Mouse (Mus musculus) retina, embryonic 14.5 days (tissue): ENCODE measurements around the gene Mertk.

Experiments
- DNase-seq: peaks from one replicate; pipeline ENCODE4 v3.0.0-alpha.2; 2015; ENCODE audit warnings: low spot score

The Mertk gene

GRCm38 (mm10) chr2:128818956-128819643, 120.3 kb downstream of the Mertk start:
- no peak for DNase-seq

- no peak for DNase-seq
These were observed 121.9 kb downstream of the Mertk start for GRCm38 (mm10) chr2:128820631-128821030.

- no peak for DNase-seq
These were observed 125.1 kb downstream of the Mertk start for GRCm38 (mm10) chr2:128823893-128824292.

GRCm38 (mm10) chr2:128827787-128828186, 129.0 kb downstream of the Mertk start:
- DNase-seq: no peak

GRCm38 (mm10) chr2:128832611-128833010, 133.9 kb downstream of the Mertk start:
- DNase-seq: no peak

GRCm38 (mm10) chr2:128833035-128833434, 134.3 kb downstream of the Mertk start:
- no peak for DNase-seq

GRCm38 (mm10) chr2:128833435-128833834, 134.7 kb downstream of the Mertk start:
- no peak for DNase-seq

GRCm38 (mm10) chr2:128837531-128837930, 138.8 kb downstream of the Mertk start:
- no peak for DNase-seq

- no peak for DNase-seq
These were observed 139.9 kb downstream of the Mertk start for GRCm38 (mm10) chr2:128838611-128839010.

GRCm38 (mm10) chr2:128839501-128839900, 140.7 kb downstream of the Mertk start:
- DNase-seq: no peak

GRCm38 (mm10) chr2:128842437-128842836, 143.7 kb downstream of the Mertk start:
- DNase-seq: no peak

- no peak for DNase-seq
These were observed 151.3 kb downstream of the Mertk start for GRCm38 (mm10) chr2:128850036-128850435.
